Mouse (Mus musculus): ENCODE results near the gene Map2k1. TPM values are rescaled to one million over a fixed set of nuclear protein-coding genes. Genes with fewer than 3 reads are reported as not detected.

Map2k1 gene
- total RNA-seq, 2 experiments from 2014 or later = 354 to 355 TPM

GRCm38 (mm10) chr9:64250111-64250730 is 3.2 kb downstream of the Map2k1 start:
- DNase-seq (ENCODE audit: low spot score in 2 of 2) = peak in 1 of 2 experiments; percentile 34

DNA sequence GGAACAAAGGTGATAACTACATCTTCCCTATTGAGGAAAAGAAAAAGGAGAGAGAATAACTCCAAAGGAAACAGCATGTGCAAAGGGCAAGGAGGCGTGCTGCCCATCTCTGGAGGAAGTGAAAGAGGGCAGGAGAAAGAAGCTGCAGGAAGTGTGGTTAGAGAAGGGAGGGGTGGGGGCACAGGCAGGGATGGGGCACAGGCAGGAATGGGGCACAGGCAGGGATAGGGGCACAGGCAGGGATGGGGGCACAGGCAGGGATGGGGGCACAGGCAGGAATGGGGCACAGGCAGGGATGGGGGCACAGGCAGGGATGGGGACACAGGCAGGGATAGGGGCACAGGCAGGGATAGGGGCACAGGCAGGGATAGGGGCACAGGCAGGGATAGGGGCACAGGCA is 4.1 kb downstream of the Map2k1 start:
- DNase-seq (ENCODE audit: low spot score in 2 of 2) = no peak

- DNase-seq (ENCODE audit: low spot score in 2 of 2) = no peak
Measured at GRCm38 (mm10) chr9:64242381-64242831, 11.0 kb downstream of the Map2k1 start.

DNA sequence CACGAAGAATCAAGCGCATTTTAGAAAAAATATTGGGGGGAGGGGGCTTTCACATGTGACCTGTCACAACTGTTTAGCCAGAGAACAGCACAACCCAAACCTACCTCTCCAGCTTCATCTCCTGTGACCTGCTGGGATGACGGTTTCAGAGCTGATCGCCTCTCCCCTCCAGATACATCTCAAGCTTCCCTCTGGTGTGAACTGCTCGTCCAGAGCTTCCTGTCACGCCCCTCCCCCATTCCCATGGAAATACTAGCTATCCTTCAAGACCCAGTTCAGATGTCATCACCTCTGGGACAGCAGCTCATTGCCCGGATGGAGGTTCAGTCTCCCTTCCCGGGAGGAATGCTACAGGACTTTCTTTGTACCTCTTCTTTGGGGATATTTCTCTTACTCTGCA is 12.8 kb downstream of the Map2k1 start:
- no peak for DNase-seq (ENCODE audit: low spot score in 2 of 2)

DNA sequence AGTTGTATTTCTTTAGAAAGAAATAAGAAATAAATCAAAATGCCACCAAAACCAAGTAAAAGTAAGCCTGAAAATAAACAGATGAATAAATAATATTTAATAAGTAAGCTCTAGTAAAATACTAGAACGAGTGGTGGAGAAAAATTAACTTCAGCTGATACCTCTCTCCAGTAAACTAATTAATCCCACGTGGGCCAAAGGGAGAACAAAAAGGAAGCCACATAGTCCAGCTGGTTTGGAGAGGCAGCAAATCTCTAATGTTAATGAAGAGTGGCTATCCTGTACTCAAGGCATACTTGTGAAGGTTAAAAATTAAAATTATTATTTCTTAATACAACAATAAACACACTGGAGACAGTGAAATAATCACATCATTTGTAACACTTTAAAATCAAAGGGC is 13.3 kb downstream of the Map2k1 start:
- DNase-seq (ENCODE audit: low spot score in 2 of 2) = no peak

DNA sequence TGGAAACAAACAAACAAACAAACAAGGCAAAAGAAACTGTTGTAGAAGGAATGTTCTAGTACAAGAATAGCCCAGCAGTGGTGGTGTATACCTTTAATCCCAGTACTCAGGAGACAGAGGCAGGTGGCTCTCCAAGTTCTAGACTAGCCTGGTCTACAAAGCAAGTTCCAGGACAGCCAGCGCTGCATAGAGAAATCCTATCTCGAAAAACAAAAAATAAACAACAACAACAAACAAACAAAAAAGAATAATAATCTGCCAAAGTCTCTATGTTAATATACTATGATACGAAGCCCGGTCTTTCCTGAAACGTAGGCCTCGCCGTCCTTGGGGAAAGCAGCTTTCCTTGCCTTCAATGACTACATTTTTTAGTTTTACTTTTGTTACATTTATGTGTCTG is 17.4 kb downstream of the Map2k1 start:
- DNase-seq (ENCODE audit: low spot score in 2 of 2) = no peak

DNA sequence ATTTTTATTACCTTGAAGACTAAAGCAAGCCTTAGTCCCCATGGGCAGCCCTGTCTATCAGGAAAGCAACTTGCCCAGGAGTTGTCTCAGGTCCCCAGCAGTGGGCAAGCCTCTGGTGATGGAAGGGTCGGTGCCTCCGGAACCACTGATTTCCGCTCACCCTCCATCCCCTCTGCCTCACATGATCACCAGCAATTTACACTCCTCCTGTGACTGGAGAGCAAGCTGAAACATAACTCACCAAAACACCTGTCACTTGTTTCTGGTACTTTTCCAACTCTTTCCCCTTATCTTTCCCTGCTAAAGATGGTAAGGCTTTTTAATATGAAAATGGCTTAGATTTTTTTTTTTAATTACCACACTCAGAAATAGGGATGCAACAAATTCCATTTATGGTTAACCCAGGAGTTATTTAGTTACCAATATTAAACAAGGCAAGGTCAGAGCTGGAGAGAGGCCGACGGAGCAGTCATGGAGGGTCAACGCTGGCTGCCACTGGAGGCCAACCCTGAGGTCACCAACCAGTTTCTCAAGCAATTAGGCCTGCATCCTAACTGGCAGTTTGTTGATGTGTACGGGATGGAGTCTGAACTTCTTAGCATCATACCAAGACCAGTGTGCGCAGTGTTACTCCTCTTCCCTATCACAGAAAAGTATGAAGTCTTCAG is 18.5 kb downstream of the Map2k1 start, which contains the start of gene Uchl4:
TSS of gene Uchl4 (plus strand) at position 434 of the 668 bp plus-strand sequence.
- no peak for DNase-seq (ENCODE audit: low spot score in 2 of 2)

- no peak for DNase-seq (ENCODE audit: low spot score in 2 of 2)
Measured at GRCm38 (mm10) chr9:64233656-64234055, 19.8 kb downstream of the Map2k1 start.

- peak in 1 of 2 experiments; percentile 48 for DNase-seq (ENCODE audit: low spot score in 2 of 2)
Measured at GRCm38 (mm10) chr9:64232257-64232957, 21.0 kb downstream of the Map2k1 start.

DNA sequence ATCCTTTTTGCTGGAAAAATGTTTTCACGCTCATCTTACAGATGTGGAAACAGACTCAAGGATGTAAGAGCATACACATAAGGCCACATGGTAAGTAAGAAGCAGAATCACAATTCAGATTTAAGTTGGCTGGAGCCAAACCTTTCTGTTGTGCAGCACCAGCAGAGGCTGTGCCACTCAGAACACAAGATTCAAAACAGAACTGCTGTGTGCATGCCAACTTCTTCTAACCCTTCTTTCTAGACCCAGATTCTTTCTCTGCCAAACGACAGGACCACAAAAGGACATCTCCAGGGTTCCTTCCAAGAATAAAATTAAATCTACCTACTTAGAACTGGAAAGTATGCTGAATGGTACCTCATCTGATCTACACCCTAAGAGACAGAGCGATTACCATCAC is 21.8 kb downstream of the Map2k1 start:
- no peak for DNase-seq (ENCODE audit: low spot score in 2 of 2)

DNA sequence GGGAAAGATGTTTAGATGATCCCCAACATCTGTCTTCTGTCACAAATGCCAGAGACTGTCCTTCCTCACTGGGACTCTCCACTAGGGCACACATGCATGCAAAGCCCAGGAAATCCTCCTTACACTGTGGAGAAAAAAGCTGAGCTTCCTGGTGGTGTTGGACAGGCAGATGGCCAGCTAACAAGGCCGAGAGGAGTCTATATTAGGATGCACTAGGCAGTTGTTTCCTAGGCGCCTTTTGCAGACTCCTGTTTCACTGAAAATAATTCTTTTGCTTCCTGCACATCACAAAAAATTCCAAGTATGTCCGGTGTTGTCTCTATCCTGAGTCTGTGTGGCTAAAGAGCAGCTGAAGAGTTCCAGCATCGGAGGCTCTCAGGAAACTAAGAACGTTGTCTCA is 22.3 kb downstream of the Map2k1 start:
- no peak for DNase-seq (ENCODE audit: low spot score in 2 of 2)

- DNase-seq (ENCODE audit: low spot score in 2 of 2) = peak in 1 of 2 experiments; percentile 55
Measured at GRCm38 (mm10) chr9:64228972-64229371, 24.5 kb downstream of the Map2k1 start.

DNA sequence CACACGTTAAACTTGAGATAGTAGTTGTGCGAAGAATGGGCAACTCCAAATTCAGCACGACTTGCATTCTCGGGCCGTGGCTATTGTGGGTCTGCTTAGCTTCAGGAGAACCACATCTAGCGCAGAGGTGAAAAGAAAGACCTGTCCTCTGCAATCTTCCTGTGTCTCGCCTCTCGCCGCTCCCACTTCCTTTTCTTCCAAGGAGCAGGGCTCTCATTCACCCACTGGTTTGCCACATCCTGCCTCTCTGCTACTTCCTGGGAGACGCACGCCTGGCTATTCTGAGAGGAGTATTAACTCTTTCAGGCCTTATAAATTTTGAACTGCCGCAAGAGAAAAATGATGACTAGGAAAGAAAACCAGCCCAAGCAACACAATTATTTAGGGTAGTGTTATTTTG is 25.7 kb downstream of the Map2k1 start:
- no peak for DNase-seq (ENCODE audit: low spot score in 2 of 2)

GRCm38 (mm10) chr9:64225805-64226204 is 27.6 kb downstream of the Map2k1 start:
- DNase-seq (ENCODE audit: low spot score in 2 of 2) = no peak

GRCm38 (mm10) chr9:64222098-64222497 is 31.3 kb downstream of the Map2k1 start:
- DNase-seq (ENCODE audit: low spot score in 2 of 2) = no peak

DNA sequence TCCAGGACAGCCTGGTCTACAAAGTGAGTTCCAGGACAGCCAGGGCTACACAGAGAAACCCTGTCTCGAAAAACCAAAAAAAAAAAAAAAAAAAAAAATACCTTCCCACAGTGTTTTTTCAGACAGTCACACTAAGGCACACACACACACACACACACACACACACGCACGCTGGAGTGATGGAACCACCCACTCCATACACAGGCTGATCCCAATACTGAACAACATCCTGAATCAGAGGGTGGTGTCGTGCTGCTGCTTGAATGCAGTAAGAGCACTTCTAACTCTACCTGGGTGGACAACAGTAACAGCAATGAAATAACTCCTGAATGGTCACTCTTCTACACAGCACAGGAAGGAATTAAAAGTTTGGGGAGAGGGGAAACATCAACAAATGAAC is 32.0 kb downstream of the Map2k1 start:
- DNase-seq (ENCODE audit: low spot score in 2 of 2) = peak in 1 of 2 experiments; percentile 71

- DNase-seq (ENCODE audit: low spot score in 2 of 2) = no peak
Measured at GRCm38 (mm10) chr9:64220603-64221002, 32.8 kb downstream of the Map2k1 start.

DNA sequence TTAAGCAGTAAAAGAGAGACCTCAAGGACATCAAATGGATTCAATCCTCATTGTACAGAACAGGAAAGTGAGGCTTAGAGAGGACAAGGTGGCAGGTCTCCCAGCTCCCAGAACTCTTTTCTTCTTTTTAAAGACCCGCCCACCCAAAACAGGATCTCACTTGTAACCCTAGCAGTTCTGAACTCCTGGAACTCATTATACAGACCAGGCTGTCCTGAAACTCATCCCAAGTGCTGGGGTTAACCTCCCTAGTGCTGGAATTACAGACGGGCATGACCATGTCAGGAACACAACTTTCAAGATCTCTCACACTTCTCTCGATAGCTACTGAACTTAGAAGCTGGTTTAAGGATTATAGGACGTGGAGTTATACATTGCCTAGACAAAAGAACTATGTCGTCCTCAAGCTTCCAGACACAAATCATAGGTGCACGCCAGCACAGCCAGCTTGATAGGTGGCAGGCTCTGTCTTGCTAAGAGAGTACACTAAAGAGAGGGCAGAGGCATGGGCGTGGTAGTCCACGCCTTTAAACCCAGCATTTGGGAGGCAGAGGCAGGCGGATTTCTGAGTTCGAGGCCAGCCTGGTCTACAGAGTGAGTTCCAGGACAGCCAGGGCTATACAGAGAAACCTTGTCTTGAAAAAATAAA is 33.5 kb downstream of the Map2k1 start:
- DNase-seq (ENCODE audit: low spot score in 2 of 2) = no peak

DNA sequence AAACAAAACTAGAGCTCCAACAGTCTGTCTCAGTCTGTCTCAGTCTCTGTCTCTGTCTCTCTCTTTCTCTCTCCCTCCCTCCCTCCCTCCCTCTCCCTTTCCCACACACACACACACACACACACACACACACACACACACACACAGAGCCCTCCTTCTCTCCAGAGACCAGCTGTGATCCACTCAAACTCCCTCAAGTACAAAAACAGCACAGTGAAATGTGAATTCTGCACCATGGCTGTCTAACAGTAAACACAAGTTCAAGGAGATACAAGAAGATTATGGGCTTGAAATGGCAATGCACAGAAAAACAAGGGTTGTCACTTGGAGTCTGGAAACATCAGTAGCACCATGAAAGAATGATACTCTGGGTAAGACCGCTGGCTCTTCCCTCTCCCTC is 34.1 kb downstream of the Map2k1 start:
- no peak for DNase-seq (ENCODE audit: low spot score in 2 of 2)

DNA sequence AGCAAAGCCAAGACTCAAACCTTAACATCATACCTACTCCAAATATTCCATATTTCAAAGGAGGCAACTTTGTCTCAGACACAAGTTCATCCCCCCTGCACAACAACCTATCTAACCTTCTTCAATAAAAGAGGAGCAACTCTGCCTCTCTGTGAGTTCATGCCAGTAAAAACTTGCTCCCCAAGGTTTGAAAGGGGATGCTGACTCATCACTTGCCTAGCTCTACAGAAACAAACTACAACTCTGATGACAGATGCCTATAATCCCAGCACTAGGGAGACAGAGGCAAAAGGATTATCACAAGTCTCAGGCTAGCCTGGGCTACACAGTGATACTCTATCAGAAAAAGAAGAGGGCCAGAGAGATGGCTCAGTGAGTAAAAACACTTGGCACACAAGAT is 35.5 kb downstream of the Map2k1 start:
- DNase-seq (ENCODE audit: low spot score in 2 of 2) = no peak

GRCm38 (mm10) chr9:64216641-64217040 is 36.8 kb downstream of the Map2k1 start:
- DNase-seq (ENCODE audit: low spot score in 2 of 2) = no peak

DNA sequence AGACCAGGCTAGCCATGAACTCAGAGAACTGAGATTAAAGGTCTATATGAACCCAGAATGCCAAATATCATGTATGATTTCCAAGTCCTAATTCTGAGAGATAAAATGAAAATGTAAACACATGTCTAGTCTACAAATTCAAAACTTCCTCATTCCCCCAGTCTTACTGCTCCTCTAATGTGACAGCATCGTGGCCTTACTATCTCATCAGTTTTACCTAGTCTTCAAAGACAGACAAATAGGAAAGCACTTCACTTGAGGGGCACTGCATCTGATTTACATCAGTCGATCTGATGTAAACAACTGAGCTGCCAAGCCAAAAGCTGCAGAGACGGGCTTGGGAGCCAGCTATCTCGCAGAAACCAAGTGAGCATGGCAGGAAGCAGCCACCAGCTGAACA is 37.3 kb downstream of the Map2k1 start:
- DNase-seq (ENCODE audit: low spot score in 2 of 2) = no peak
